Mouse (Mus musculus) C2C12 (cell line): ENCODE results near the gene Mamld1.

ENCODE experiments used
- CTCF ChIP-seq: IDR thresholded peaks from one replicate; pipeline ENCODE4 v1.5.1; 2011; ENCODE audit not compliant: control insufficient read depth, insufficient read depth, insufficient read length
- FOSL1 ChIP-seq: IDR thresholded peaks from one replicate; pipeline ENCODE4 v1.8.0; 2011; ENCODE audit warnings: mild to moderate bottlenecking, low read length; ENCODE audit not compliant: poor library complexity, insufficient read depth, severe bottlenecking
- MAX ChIP-seq: IDR thresholded peaks from one replicate; pipeline ENCODE4 v1.6.1; 2011; ENCODE audit warnings: mild to moderate bottlenecking, control low read depth
- MYOD1 ChIP-seq: IDR thresholded peaks from one replicate; pipeline ENCODE4 v1.6.1; 2011; ENCODE audit warnings: low read depth; ENCODE audit not compliant: control insufficient read depth, insufficient read length
- MYOG ChIP-seq: IDR thresholded peaks from one replicate; pipeline ENCODE4 v1.6.1; 2011; ENCODE audit not compliant: control insufficient read depth, insufficient read length; ENCODE audit errors: extremely low read depth
- USF1 ChIP-seq: IDR thresholded peaks from one replicate; pipeline ENCODE4 v1.6.1; 2011; ENCODE audit warnings: low read depth, mild to moderate bottlenecking, control low read depth, moderate library complexity

DNA sequence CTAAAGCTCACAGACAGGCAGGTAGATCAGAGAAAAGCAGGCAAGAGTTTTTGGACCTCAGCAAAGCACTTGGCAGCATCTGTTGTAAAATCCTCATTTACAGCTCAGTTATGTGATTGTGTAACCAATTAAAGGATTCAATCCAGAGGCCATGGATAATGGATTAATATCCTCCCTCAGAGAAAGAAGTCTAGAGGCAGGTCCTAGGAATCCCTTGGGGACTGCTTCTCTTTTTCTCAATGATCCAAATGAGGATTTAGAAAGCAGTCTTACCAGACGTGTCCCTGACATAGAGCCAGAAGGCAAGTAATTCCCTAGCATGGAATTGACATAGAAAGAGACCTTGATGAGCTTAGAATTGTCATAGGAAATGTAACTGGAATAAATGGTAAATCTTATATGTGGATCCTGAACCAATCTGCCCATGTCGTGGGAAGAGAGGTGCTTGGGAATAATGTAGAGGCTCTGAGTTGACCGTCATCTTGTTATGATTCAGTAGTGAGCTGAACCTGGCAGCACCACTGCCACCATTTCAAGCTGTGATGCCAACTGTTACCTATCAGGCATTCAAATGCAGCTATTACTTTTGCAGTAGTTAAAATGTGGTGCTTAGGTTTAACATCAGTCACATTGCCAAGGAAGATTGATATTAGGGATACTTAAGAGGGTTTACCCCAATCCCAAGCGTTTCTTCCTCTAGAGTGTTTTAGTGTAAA, 35.2 kb downstream of the Mamld1 start:
- TF ChIP-seq USF1 (no peak), CTCF (no peak), MAX (no peak), MYOG (no peak), FOSL1 (no peak), MYOD1 (no peak)
